Mouse (Mus musculus) frontal cortex, adult (tissue): ENCODE measurements around the gene Gm20867.
"Not testable (repeated sequence)": the region's sequence is repeated elsewhere in the genome, so short reads cannot be mapped to it uniquely, and the experiment has no call there.

Experiments used
- ATAC-seq: cut with Nextera tagmentation; 2 replicates; pipeline ENCODE4 v1.9.2; 2017; ENCODE audit warnings: mild to moderate bottlenecking, moderate library complexity, mixed read lengths; ENCODE audit not compliant: low TSS enrichment

Gm20867 gene

DNA sequence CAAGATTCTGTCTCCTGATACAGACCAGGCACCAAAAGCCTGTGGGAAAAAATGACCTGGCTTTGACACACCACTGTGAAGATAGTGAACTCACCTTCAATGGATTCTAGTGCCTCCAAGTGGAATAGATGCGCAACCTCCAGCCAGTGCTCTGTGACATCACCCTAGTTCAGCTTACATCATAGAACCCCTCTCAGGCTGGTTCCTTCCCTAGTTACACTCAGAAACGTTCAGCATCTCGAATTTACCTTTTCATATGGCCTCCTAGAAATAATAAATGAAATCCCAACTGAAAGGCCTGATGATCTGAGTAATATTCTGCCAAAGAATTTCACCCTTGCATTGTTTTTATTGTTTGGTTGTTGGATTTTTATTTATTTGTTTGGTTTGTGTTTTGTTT is at the start of gene Gm20867:
Gm20867 (minus strand) TSS at position 101 of the 400 bp plus-strand sequence.
- not testable (repeated sequence) for ATAC-seq
